Mouse (Mus musculus): ENCODE measurements around the gene Naip5.
"Not testable (repeated sequence)": the region's sequence is repeated elsewhere in the genome, so short reads cannot be mapped to it uniquely, and the experiment has no call there.

Naip5 gene

DNA sequence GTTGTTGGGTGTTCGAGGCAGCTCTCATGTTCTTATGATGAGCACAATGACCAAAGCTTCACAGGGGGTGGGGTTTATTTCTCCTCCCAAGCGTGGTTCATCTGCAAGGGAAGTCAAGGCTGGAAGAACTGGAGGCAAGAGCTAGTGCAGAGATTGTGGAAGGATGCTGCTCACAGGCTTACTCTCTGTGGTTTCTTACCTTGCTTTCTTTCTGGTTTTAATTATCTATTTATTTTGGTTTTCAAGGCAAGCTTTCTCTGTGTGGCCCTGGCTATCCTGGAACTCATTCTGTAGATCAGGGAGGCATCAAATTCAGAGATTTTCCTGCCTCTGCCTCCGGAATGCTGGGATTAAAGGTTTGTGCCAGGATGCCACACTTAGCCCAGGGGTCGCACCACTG lies at the start of gene Naip5:
Naip5 (minus strand) TSS at position 101 of the 400 bp plus-strand sequence.
- DNase-seq (ENCODE audit: low spot score), result not testable (repeated sequence)

DNA sequence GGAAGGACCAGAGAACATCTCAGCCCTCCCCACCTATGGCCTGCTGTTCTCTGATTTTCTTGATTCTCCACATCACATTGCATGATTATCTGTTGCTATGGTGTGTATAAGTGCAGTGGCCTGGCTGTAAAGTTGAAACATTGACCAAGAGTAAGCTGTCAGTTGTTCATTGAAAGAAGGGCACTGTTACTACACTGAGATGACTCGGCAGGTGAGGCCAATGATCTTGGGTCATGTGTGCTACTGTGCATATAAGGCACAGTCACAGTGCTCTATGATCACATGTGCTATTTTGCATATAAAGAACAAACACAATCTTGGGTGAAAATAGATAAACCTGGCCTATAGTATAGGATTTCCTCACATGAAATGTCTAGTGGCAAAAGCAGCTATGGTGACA lies 38.5 kb upstream of the Naip5 start:
- DNase-seq (ENCODE audit: low spot score), result no peak

DNA sequence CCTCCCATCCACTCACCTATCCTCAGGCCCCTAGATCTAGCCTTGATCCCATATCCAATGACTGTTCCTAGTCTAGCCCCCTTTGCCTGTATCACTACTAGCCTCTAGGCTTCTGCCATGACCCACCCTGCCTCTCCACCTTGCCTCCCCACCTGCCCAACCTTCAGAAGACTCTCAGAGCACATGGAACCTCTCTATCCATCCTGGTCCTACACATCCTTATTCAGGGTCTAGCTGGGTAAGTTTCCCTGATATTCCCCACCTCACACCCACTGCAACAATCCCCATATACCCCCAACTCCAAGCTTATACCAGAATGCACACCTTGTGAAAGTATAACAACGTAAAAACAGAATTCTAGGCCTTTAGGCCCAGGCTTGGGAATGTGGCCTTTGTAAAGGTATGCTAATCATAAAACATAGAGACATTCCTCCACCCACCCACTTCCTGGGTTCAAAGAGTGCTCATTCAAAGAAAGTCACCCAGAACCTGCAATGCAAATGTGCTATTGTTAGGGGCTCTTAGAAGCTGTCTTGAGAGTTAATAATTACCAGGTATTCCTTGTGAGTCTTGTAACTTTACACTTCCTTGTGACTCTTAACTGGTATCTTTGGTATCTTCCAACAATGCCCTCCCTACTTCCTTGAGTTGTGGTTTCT lies 25.5 kb upstream of the Naip5 start:
- not testable (repeated sequence) for DNase-seq (ENCODE audit: low spot score)

DNA sequence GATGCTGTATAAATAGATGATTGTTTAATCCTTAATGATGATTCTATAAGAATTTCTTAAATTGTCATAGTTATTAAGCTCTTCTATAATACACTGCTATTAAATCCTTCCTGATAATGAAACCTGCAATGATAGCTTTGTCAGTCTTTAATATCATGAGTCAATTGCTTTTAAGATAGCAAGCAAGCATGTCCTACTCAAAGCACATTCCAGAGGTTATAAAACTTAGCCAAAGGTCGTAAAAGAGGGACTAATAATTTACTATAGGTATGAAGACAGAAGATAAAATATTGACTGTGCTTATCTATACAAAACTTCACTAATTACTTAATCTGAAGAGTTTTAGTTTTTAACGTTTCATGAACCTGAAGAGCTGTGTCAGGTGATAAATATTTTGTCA lies 10.9 kb upstream of the Naip5 start:
- not testable (repeated sequence) for DNase-seq (ENCODE audit: low spot score)

DNA sequence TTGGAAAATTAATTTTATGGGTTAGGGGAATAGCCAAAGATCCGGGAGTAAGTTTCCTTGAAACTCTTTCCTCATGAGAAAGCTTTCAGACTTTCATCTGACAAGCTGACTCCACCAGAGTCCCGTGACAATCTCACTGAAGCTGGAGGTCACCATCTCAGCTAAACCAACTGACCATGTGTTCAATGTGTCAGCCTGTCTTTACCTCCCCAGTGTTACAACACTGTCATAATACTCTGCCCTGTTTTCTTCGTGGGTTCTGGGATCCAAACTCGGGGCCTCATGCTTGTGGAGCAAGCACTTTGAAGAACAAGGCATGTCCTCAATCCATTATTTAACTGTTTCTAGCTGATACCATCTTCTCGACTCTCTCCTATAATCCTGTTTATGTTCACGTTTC lies 9.8 kb upstream of the Naip5 start:
- DNase-seq (ENCODE audit: low spot score), result not testable (repeated sequence)

DNA sequence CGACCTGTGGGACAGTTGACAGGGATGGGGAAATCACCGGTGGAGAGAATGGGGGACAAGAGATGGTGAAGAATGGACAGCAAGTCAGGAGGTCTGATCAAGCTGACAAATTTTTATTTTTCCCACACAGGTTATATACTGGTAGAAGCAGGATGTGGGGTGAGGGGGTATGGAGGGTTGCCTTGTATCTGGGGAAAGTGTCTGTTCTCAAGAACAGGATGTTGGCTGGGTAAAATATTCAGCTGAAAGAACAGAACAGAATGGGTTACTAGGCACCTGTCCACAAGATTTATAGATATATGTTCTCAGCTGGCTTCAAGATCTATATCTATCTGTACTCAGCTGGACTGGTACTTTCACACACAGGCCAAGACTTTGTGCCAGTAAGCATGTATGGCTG lies 5.8 kb upstream of the Naip5 start:
- DNase-seq (ENCODE audit: low spot score), result not testable (repeated sequence)

DNA sequence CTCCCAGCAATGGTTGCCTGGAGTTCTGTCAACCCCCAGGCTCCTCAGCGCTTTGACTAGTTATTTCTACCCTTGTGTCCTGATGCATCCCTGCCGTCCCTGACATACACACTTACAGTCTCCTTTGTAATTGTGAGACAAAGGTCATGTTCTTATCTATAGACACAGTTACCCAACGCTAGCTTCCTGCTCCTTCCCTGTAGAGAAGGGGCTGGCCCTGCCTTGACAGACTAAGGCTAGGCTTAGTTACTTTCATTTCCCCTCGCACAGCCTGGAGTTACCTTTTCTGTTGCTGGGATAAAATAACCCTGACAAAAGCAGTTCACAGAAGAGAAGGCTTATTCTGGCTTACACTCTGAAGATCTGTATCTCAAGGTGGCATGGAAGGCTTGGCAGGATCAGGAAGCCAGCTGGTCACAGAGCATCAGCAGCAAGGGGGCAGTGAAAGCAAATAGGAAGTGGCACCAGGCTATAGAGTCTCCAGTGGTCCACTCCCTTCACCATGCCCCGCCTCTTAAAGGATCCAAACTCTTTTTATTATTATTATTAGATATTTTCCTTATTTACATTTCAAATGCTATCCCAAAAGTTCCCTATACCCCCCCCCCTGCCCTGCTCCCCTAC lies 885 bp upstream of the Naip5 start:
- DNase-seq (ENCODE audit: low spot score), result not testable (repeated sequence)

DNA sequence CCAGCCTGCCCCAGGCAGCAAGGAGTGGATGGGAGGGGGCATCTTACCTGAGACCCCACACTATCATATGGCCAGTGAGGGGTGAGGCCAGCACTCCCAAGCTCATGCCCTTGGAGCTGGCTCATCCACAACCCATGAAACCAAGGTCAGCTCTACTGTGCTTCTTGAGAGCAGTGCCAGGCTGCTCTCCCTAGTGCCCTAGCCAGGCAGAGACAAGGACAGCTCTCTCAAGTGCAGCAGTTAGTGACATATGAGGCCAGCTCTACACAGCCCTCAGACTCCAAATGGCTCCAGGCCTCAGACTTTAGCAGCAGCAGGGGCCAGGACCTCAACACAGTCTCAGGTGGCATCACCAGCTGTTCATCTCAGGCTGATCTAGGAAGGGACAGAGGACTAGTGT lies 2.4 kb downstream of the Naip5 start:
- peak; percentile 19 for DNase-seq (ENCODE audit: low spot score)

DNA sequence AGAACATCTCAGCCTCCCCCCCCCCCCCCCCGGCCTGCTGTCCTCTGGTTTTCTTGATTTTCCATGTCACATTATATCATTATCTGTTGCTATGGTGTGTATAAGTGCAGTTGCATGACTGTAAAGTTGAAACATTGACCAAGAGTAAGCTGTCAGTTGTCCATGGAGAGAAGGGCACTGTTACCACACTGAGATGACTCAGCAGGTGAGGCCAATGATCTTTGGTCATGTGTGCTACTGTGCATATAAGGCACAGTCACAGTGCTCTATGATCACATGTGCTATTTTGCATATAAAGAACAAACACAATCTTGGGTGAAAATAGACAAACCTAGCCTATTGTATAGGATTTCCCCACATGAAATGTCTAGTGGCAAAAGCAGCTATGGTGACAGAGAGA lies 32.4 kb downstream of the Naip5 start:
- DNase-seq (ENCODE audit: low spot score), result not testable (repeated sequence)

DNA sequence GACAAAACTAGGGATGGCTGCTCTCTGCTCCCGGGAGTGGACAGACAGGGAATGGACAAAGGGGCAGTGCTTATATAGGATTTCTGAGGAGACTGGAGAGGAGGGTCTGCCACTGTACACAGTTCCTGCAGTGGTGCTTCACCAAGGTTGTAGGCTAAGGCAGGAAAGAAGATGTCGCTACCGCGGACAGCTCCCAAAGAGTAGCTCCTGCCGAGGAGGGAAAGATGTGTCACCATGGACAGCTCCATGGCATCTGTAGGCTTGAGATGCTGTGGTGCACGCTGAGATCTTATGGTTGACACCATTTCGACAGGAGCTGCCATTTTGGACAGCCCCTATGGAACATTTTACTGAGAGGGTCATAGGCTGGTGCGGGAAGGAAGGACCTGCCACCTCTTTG lies 35.6 kb downstream of the Naip5 start:
- DNase-seq (ENCODE audit: low spot score), result peak; percentile 46

DNA sequence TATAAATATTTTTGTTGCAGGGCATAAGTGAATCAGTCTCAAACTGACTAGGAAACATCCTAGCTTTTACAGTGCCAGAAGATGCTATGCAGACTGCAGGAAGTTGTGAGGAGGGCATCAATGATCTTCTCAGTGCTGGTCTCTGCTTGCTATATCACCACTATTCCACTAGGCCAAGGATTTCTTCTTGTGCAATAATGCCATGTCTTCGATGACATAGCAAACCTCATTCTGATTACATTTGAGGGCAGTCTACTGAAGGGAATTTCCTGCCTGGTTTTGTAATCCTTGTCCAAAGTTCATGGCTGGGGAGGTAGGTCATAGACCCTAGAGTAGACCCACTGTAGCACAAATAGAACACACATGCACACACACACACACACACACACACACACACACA lies 42.8 kb downstream of the Naip5 start:
- no peak for DNase-seq (ENCODE audit: low spot score)

DNA sequence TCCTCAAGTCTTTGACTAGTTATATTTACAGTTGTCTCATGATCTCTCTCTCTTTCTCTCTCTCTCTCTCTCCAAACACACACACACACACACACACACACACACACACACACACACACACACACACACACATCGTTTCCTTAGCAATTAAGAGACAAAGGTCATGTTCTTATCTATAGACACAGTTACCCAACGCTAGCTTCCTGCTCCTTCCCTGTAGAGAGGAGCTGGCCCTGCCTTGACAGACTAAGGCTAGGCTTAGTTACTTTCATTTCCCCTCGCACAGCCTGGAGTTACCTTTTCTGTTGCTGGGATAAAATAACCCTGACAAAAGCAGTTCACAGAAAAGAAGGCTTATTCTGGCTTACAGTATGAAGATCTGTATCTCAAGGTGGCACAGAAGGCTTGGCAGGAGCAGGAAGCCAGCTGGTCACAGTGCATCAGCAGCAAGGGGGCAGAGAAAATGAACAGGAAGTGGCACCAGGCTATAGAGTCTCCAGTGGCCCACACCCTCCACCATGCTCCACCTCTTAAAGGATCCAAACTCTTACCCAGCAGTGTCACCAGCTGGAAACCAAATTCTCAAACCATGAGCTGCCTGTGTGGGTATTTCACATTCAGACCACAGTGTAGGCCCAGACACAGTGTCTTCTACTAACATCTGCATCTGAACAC lies 44.3 kb downstream of the Naip5 start, which contains the start of gene Naip2:
Naip2 (minus strand) TSS at position 434 of the 675 bp plus-strand sequence.
- DNase-seq (ENCODE audit: low spot score), result not testable (repeated sequence)

DNA sequence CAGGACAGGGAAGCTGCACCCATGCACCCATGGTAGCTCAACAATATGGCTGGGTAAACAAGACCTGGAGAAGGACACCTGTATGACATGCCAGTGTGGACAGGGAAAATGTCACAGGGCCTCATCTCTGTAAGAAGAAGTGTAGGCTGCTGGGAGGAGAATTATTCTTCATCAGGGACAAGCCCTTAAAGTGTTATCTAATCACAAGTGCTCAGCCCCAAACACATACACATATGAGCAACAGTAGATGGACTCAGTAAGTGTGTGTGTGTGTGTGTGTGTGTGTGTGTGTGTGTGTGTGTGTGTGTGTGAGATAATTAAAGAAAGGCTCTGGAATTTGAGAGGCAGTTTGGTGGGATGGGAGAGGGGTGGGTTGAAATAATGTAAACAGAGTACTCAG lies 45.3 kb downstream of the Naip5 start:
- DNase-seq (ENCODE audit: low spot score), result no peak

DNA sequence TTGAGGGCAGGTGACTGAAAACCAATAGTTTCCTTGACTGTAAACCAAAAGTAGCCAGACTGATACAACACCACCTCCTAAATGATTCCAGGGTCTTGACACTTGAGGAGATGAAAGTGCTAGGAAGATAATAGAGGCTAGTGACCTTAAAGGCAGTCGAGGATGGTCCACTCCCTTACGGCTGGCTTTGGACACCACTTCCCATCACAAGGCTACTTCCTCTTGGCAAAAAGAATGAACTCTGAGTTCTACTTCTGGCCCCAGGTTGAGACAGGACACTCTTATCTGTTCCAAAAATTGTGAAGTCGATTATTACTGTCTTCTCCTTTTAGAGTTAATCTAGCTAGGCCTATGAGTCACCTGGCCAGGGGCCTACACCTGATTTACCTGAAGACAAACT lies 50.7 kb downstream of the Naip5 start:
- DNase-seq (ENCODE audit: low spot score), result no peak

DNA sequence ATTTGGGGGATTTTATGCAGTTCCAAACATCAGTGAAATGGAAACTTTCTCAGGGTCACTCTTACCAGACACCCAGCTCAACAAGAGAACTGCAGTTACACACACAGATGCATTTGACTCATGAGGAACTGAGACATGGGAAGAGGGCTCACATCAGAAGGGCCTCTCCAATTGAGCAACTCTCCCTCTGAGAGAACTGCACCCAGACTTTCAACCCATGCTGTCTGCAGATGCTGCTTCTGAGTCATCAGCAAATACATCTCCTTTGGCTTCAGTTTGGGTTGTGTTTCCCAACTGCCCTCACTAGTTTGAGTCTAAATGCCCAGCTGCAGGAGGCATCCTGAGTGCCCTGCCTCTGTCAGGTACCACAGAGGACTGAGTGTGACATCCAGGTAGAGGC lies 63.0 kb downstream of the Naip5 start:
- DNase-seq (ENCODE audit: low spot score), result not testable (repeated sequence)

DNA sequence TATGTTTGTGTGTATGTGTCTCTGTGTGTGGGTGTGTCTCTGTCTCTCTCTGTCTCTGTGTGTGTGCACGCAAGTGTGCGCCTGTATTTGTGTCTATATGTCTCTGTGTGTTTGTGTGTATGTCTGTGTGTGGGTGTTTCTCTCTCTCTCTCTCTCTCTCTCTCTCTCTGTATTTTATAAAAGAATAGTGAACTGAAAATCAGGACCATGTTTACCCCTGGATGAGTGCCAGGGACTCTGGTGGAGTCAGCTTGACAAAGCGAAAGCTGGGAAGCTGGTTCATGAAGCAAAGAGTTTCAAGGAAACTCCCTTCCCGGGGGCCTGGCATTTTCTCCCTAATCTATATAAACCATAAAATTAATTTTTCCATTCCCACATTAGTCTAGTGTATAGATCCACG lies 71.8 kb downstream of the Naip5 start:
- DNase-seq (ENCODE audit: low spot score), result not testable (repeated sequence)

DNA sequence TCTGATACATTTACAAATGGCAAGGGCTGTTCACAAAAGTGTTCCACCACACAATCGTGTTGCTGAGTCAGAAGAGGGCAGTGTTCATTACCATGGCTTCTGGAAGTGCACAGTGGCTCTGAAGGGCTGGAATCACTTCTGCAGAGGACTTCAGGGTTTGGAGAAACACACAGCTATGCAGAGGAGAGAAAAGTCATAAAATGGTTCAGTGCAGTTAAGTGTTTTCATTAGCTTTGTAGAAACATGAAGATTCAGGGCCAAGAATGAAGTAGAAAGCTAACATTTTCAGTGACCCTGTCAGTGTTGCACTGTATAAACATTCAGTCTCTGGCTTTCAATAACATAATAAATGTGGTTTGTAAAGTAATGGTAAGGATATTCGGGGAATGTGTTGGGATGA lies 79.7 kb downstream of the Naip5 start:
- not testable (repeated sequence) for DNase-seq (ENCODE audit: low spot score)

DNA sequence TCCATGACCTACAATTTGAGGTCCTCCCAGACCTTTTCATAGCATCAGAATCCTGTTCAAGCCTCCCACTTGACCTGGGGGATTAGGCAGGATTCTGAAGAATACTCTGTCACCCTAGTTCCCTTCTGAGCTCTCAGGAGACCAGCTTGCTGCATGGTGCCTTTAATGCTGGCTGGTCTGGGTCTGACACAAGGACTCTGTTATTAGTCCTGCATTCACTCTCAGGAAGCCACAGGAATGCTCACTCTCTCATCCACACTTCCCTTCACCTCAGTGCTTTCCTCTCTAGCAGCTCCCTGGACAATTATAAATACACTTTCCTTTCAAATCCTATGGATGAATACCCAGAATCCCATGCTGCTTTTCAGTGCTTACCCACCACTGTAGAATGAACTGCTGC lies 83.7 kb downstream of the Naip5 start:
- DNase-seq (ENCODE audit: low spot score), result not testable (repeated sequence)

All from ovary, adult 18-20 months (tissue).